Mouse (Mus musculus) olfactory bulb, adult 2 months (tissue): Measurements from ENCODE around the gene Masp2.

Source experiments
- CTCF ChIP-seq: fragments of 200-500 bp; IDR thresholded peaks from 2 replicates; pipeline ENCODE4 v1.5.1; 2012; ENCODE audit warnings: low read depth, mild to moderate bottlenecking, low read length, moderate library complexity; ENCODE audit not compliant: insufficient read depth
- POLR2A ChIP-seq: fragments of 200-500 bp; IDR thresholded peaks from 2 replicates; pipeline ENCODE4 v1.6.1; 2012; ENCODE audit warnings: mild to moderate bottlenecking, low read depth, low read length, moderate library complexity; ENCODE audit not compliant: insufficient read depth

- TF ChIP-seq CTCF (no peak), POLR2A (no peak)
These were observed 483 bp upstream of the Masp2 start for GRCm38 (mm10) chr4:148601871-148602270.
